Mouse (Mus musculus) heart, embryonic 11.5 days (tissue): ENCODE measurements around the gene Ephb2. TPM values are rescaled to one million over a fixed set of nuclear protein-coding genes. Genes with fewer than 3 reads are reported as not detected.

Source experiments
- ATAC-seq: fragments of 200-750 bp; cut with Nextera tagmentation; replicated peaks from 2 replicates; pipeline ENCODE4 v1.8.0; 2017; ENCODE audit warnings: moderate library complexity; ENCODE audit not compliant: insufficient number of reproducible peaks, low FRiP score, low TSS enrichment
- H3K27ac ChIP-seq: fragments of 300-500 bp; sonication (generic); 2 replicates; pipeline ENCODE4 v1.5.1; 2014; ENCODE audit warnings: mild to moderate bottlenecking, low read depth, low read length
- H3K27me3 ChIP-seq: fragments of 300-500 bp; sonication (generic); 2 replicates; pipeline ENCODE4 v1.6.1; 2014; ENCODE audit warnings: mild to moderate bottlenecking, low read length, mixed read lengths; ENCODE audit not compliant: control insufficient read depth, insufficient read depth
- H3K36me3 ChIP-seq: fragments of 300-500 bp; sonication (generic); 2 replicates; pipeline ENCODE4 v1.6.1; 2014; ENCODE audit warnings: mild to moderate bottlenecking, low read length, moderate library complexity, mixed read lengths; ENCODE audit not compliant: control insufficient read depth, insufficient read depth
- H3K4me1 ChIP-seq: fragments of 300-500 bp; sonication (generic); 2 replicates; pipeline ENCODE4 v1.6.1; 2014; ENCODE audit warnings: low read length; ENCODE audit not compliant: control insufficient read depth, insufficient read depth
- H3K4me2 ChIP-seq: fragments of 300-500 bp; sonication (generic); 2 replicates; pipeline ENCODE4 v1.6.1; 2014; ENCODE audit warnings: mild to moderate bottlenecking, moderate library complexity
- H3K4me3 ChIP-seq: fragments of 300-500 bp; sonication (generic); 2 replicates; pipeline ENCODE4 v1.5.1; 2014; ENCODE audit warnings: low read depth, low read length
- H3K9ac ChIP-seq: fragments of 300-500 bp; sonication (generic); 2 replicates; pipeline ENCODE4 v1.6.1; 2014; ENCODE audit warnings: mild to moderate bottlenecking, low read depth, low read length, moderate library complexity
- H3K9me3 ChIP-seq: fragments of 300-500 bp; sonication (generic); replicated peaks from 2 replicates; pipeline ENCODE4 v1.6.1; 2016; ENCODE audit warnings: low read length; ENCODE audit not compliant: control insufficient read depth
- WGBS: fragments of 180-500 bp; shearing (Covaris S2); extraction: QIAGEN DNeasy Blood & Tissue Kit; methylation state at CpG from one replicate; pipeline ENCODE4 v1.1.7; 2014; ENCODE audit not compliant: insufficient replicate concordance; 5-methylcytosine and 5-hydroxymethylcytosine counted together
- polyA plus RNA-seq: library from polyadenylated mRNA; unstranded; fragments of >200 nt; fragmentation: Nextera tagmentation; extraction: Ambion mirVana; gene quantifications from 2 replicates; pipeline ENCODE4 v1.2.1, GENCODE M21; 2014

Gene Ephb2
- polyA plus RNA-seq, 1 experiment from 2014 or later: 2.5 TPM

DNA sequence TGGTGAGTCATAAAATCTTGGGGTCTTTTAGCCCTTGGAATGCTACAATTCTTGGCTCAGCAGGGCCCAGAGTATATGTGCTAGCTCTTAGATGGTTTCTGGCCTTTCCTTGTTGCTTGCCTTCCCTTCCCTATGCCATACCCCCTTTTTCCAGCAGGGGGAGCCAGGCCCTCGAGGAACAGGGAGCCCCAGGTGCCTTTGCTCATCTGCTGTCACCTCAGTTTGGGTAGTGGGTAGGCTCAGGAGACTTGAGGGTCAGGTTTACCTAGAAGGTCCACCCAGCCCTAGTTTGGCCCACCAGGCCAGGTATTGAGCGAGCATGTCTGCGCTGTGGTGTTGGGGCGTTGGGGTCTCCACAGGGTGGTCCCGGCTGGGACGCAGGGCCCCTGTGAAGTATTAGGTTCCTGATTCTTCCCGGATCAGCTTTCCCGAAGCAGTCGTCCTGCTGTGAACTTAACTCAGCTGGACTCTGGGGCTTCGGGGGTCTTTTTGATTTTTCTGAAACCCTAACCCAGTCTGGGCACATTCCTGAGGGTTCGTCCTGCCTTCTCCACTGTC lies 186.8 kb downstream of the Ephb2 start:
- H3K27ac ChIP-seq: no peak overlapping the region
- H3K9ac ChIP-seq: no peak overlapping the region
- ATAC-seq: no peak
- H3K9me3 ChIP-seq: peaks cover 3% of the 10 kb centered on the region; the same call in 1 of the 2 replicates
- peak overlapping the region; percentile 49 for H3K4me2 ChIP-seq
- peak overlapping the region; percentile 10; the same call in 1 of the 2 replicates for H3K4me3 ChIP-seq
- H3K36me3 ChIP-seq: no peaks in the 10 kb centered on the region
- 13% methylated on average over 11 of the region's 11 CpGs for WGBS
- H3K27me3 ChIP-seq: peaks cover 5% of the 10 kb centered on the region
- peaks cover 18% of the 10 kb centered on the region for H3K4me1 ChIP-seq

- peak overlapping the region; percentile 11; the same call in 1 of the 2 replicates for H3K4me3 ChIP-seq
Observed at GRCm38 (mm10) chr4:136638890-136639289, 196.9 kb downstream of the Ephb2 start.

DNA sequence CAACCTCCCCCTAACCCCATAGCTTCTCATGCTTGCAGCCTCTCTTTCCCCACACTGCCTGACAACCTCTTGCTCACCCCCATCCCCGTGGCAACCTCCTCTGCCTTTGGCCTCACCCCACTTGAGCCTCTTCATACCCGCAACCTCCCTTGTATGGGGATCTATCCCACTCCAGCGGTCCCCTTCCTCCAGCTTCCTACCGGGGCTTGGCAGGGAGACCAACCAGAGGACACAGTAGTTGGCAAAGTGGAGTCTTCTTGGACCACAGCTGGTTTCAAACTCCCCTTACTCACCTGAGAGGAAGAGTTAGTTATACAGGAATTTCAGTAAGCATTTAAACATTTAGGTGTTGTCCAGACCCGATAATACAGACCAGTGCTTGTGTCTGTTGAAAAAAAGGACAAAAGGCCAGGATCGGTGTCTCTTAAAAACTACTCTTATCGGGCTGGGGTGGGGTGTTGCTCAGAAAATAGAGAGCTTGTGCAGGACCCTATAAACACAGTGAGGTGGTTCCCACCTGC lies 197.5 kb downstream of the Ephb2 start:
- H3K36me3 ChIP-seq: no peaks in the 10 kb centered on the region
- H3K4me1 ChIP-seq: peaks cover 8% of the 10 kb centered on the region
- H3K27ac ChIP-seq: no peak overlapping the region
- H3K9me3 ChIP-seq: no peaks in the 10 kb centered on the region
- H3K4me3 ChIP-seq: no peak overlapping the region
- no peak overlapping the region for H3K9ac ChIP-seq
- WGBS: 32% methylated on average over 7 of the region's 7 CpGs
- H3K27me3 ChIP-seq: peaks cover 39% of the 10 kb centered on the region
- ATAC-seq: no peak
- no peak overlapping the region for H3K4me2 ChIP-seq

More at GRCm38 (mm10) chr4:136638890-136639289, 196.9 kb downstream of the Ephb2 start:
- Histone ChIP-seq H3K27me3 (peaks cover 39% of the 10 kb centered on the region), H3K9ac (no peak overlapping the region), H3K4me2 (peak overlapping the region; percentile 42), H3K4me1 (peaks cover 8% of the 10 kb centered on the region), H3K36me3 (no peaks in the 10 kb centered on the region), H3K27ac (no peak overlapping the region), H3K9me3 (no peaks in the 10 kb centered on the region)
- ATAC-seq: no peak
- 9% methylated on average over 10 of the region's 10 CpGs for WGBS

- H3K36me3 ChIP-seq: no peaks in the 10 kb centered on the region
- peaks cover 39% of the 10 kb centered on the region for H3K27me3 ChIP-seq
- H3K9me3 ChIP-seq: no peaks in the 10 kb centered on the region
- no peak for ATAC-seq
- peaks cover 8% of the 10 kb centered on the region for H3K4me1 ChIP-seq
- peak overlapping the region; percentile 41 for H3K4me3 ChIP-seq
- peak overlapping the region; percentile 70 for H3K4me2 ChIP-seq
- no peak overlapping the region for H3K27ac ChIP-seq
- 2% methylated on average over 74 of the region's 76 CpGs for WGBS
- peak overlapping the region; percentile 40 for H3K9ac ChIP-seq
Observed at GRCm38 (mm10) chr4:136637563-136638229, 198.1 kb downstream of the Ephb2 start.

DNA sequence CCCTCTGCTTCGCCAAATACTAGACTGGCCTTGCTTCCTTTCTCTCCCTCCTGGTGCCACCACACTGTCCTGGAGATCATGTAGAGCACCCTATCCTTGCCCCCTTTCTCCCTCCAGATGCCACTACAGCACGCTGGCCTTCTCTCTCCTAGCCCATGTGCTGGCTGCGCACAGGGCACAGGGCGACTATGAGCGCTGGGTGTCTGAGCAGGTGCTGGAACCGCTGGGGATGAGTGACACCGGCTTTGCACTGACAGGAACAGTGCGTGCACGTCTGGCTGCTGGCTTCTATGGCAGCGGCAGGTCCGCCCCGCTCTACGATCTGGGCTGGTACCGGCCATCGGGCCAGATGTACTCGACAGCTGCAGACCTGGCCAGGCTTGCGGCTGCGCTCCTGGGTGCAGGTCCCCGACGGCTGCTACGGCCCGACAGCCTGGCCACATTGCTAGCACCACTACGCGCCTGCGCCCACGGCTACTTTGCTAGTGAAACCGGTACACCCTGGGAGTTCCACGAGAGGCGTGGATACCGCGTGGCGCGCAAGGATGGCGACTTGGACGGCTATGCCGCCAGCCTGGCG lies 198.7 kb downstream of the Ephb2 start:
- peak overlapping the region; percentile 41 for H3K4me3 ChIP-seq
- no peaks in the 10 kb centered on the region for H3K9me3 ChIP-seq
- peaks cover 8% of the 10 kb centered on the region for H3K4me1 ChIP-seq
- no peak for ATAC-seq
- peaks cover 39% of the 10 kb centered on the region for H3K27me3 ChIP-seq
- 16% methylated on average over 37 of the region's 37 CpGs for WGBS
- peak overlapping the region; percentile 70 for H3K4me2 ChIP-seq
- H3K9ac ChIP-seq: peak overlapping the region; percentile 40
- H3K36me3 ChIP-seq: no peaks in the 10 kb centered on the region
- no peak overlapping the region for H3K27ac ChIP-seq

- no peak overlapping the region for H3K4me3 ChIP-seq
- no peak overlapping the region for H3K9ac ChIP-seq
- 45% methylated on average over 5 of the region's 5 CpGs for WGBS
- no peak for ATAC-seq
- no peaks in the 10 kb centered on the region for H3K36me3 ChIP-seq
- no peak overlapping the region for H3K27ac ChIP-seq
- H3K9me3 ChIP-seq: no peaks in the 10 kb centered on the region
- peaks cover 8% of the 10 kb centered on the region for H3K4me1 ChIP-seq
- H3K27me3 ChIP-seq: peaks cover 39% of the 10 kb centered on the region
- H3K4me2 ChIP-seq: no peak overlapping the region
Observed at GRCm38 (mm10) chr4:136636511-136636910, 199.3 kb downstream of the Ephb2 start.

- H3K36me3 ChIP-seq: no peaks in the 10 kb centered on the region
- no peak overlapping the region for H3K4me2 ChIP-seq
- no peak for ATAC-seq
- H3K9me3 ChIP-seq: no peaks in the 10 kb centered on the region
- peaks cover 39% of the 10 kb centered on the region for H3K27me3 ChIP-seq
- no peak overlapping the region for H3K4me3 ChIP-seq
- peaks cover 8% of the 10 kb centered on the region for H3K4me1 ChIP-seq
- no peak overlapping the region for H3K9ac ChIP-seq
- H3K27ac ChIP-seq: no peak overlapping the region
Observed at GRCm38 (mm10) chr4:136635995-136636394, 199.8 kb downstream of the Ephb2 start.

DNA sequence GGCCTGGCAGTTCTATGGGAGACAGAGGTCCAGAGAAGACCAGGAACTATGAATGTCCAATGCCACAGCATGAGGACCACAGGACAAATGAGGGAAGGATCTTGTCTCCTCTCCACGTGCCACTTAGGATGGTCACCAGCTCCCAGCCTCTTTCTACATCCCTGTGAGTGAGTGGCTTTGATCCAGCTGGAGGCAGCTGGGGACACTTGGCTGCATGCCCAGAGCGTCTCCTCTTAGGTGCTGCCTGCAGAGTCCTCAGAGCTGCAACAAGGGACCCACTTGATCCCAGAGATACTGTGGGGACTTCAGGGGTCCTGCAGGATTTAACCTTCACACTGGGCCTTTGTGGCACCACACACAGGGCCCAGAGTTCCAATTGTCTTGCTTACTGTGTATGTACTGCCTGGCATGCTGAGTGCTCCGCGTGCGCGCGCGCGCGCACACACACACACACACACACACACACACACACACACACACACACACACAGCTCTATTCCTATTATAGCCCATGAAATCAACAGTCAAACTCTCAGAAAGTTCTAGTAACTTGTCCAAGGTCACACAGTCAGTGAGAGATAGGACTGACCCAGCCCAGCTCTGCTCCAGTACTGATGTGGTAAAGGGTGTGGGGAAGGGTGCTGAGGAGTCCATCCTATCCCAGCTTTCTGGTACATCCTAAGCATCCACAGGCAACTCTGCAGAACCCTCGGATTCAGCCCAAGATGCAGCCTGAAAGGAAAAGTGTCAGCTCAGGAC lies 204.4 kb downstream of the Ephb2 start:
- no peaks in the 10 kb centered on the region for H3K9me3 ChIP-seq
- H3K27ac ChIP-seq: no peak overlapping the region
- H3K36me3 ChIP-seq: no peaks in the 10 kb centered on the region
- no peak overlapping the region for H3K4me3 ChIP-seq
- no peak overlapping the region for H3K9ac ChIP-seq
- peaks cover 10% of the 10 kb centered on the region for H3K27me3 ChIP-seq
- ATAC-seq: 0 out of 2 replicates have a peak, but pooled peaks have one; percentile 24
- no peak overlapping the region for H3K4me2 ChIP-seq
- WGBS: 84% methylated on average over 11 of the region's 11 CpGs
- H3K4me1 ChIP-seq: no peaks in the 10 kb centered on the region
